Mouse (Mus musculus) testis, postnatal 10 days (tissue): ENCODE measurements around the gene Smarcal1.

Experiments used
- DNase-seq: peaks from one replicate; pipeline ENCODE4 v3.0.0; 2021; ENCODE audit warnings: low spot score

Smarcal1 gene

DNA sequence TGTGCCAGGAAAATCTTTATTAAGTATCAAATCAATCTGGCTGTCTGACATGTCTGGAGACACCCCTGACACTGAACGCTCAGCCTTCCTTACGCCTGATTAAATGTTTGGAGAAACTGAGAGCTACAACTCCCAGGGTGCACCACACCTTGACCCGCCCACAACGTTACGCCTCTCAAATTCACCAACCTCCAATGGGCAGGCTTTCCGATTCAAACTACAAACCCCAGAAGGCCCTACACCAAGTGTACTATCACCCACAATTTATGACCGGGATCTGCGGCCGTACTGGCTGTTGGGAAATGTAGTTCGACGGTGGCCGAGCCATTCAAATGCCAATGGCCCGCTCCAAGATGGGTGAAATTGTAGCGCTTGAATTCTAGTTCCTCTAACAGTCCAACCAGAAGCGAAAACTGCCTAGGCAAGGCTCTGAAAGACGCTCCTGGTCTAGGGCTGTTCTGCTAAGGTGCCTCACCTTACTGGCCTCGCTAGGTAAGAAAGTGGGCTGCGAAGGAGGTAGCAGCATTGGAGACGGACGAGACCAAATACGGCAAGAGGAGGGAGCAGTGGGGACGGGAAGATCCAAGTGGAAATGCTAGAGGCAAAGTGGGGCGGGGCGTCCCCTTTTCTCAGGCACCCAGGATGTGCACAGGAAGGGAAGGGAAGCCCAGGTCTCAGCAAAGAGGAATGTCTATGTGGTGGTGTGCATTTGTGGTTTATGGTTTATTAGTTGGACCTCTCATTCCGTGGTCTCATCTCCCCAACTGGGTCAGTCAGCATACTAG, at the start of gene Smarcal1:
Smarcal1 (plus strand) TSS at position 305 of the 785 bp plus-strand sequence.
- DNase-seq, result peak; percentile 89

DNA sequence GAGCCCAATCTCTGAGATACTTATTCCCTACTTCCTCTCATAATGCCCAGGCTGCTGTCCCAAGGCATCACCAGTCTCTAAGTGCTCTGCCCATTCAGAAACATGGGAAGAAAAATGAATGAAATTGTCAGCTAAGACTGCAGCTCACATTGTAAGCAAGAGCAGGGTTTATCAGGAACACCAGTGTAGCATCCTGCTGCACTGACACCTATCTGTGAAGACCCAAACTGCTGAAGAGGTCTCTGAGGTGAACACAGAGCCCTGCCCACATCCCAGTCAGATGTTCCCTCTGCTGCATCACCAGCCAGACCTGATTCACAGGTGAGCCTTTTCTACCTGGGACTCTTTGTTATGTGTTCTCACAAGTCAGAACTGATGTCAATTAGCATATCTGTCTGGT, 49.6 kb upstream of the Smarcal1 start:
- DNase-seq, result no peak

GRCm38 (mm10) chr1:72535725-72536571, 47.1 kb upstream of the Smarcal1 start:
- DNase-seq, result peak; percentile 48

- DNase-seq, result peak; percentile 89
These were observed 46.3 kb upstream of the Smarcal1 start, which contains the start of gene March4 for GRCm38 (mm10) chr1:72536611-72537351. Gene March4 (minus strand): TSS chr1:72536930.

GRCm38 (mm10) chr1:72538266-72538665, 44.8 kb upstream of the Smarcal1 start:
- DNase-seq, result no peak

- no peak for DNase-seq
These were observed 32.7 kb upstream of the Smarcal1 start for GRCm38 (mm10) chr1:72550317-72550716.

DNA sequence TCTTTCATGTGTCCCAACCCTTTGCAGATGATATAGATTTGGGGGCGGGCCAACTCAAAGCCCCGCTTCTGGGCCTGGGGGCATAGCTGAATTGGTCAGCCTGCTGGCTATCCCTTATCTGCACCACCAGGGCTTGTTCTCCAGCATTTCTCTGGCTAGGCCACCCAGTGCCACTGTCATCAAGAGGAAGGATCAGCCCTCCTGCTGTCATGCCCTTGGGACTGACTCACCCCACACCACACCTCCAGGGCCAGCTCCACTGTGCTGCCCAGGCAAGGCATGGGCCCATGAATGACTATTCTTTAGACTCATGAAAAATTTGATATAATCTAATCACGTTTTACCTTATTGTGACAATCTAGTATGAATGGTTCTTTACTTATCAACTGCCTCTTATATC, 26.6 kb upstream of the Smarcal1 start:
- no peak for DNase-seq

- no peak for DNase-seq
These were observed 24.4 kb upstream of the Smarcal1 start for GRCm38 (mm10) chr1:72558625-72559024.

DNA sequence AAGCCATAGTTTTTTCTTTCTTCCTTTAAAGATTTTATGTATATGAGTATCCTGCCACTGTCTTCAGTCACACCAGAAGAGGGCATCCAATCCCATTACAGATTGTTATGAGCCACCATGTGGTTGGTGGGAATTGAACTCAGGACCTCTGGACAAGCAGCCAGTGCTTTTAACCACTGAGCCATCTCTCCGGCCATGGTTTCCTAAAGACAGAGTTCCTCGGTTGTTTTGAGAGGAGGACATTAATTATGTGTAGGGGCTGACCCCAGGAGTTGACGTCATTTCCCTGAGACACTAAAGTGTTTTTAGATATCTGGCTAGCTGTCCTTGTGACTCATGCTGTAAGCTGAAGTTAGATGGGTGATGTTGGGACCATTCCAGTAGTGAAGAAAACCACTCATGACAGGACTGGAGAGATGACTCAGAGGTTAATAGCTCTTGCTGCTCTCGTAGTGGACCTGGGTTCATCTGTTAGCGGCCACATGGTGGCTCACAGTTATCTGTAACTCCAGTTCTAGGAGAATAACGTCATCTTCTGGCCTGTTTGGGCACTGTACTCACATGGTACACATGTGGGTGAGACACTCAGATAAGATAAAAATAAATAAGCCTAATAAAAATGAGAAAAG, 18.6 kb upstream of the Smarcal1 start:
- no peak for DNase-seq

- no peak for DNase-seq
These were observed 16.0 kb upstream of the Smarcal1 start for GRCm38 (mm10) chr1:72567056-72567455.

DNA sequence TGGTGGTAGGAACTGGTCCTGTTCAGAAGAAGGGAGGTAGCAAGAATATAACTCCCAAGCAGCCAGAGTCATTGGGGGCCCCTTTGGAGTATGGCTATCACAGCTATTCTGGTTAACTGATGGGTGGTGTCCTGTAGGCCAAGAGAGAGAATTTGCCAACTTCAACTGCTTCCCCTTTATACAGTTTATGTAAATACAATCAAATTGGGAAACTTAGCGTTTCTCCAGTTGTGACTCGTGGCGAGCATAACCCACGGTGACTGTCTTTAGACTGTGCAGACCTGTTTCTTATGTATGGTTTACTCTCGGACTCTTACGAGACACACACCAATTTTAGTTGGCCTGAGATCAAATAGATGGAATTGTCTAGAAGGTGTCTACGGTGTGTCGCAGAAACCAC, 14.3 kb upstream of the Smarcal1 start:
- no peak for DNase-seq

- no peak for DNase-seq
These were observed 9.0 kb upstream of the Smarcal1 start for GRCm38 (mm10) chr1:72574047-72574446.

DNA sequence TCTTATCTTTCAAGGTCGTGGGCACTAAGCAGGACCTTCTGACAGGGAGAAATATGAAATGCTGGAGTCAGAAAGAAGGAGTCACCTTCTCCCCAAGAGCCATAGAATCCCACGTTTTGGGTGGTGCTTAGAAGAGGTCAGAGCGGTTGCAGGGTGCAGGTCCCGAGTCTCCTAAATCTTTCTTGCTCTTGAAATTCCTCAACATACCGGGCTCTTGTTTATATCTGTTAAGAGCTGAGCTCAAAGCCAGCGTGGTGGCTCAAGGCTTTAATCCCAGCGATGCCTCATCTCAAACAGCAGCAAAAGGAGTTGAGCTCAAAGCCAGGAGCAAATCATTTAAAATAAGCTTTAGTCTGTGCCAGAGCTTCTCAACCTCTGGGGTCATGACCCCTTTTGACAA, 8.4 kb upstream of the Smarcal1 start:
- no peak for DNase-seq

DNA sequence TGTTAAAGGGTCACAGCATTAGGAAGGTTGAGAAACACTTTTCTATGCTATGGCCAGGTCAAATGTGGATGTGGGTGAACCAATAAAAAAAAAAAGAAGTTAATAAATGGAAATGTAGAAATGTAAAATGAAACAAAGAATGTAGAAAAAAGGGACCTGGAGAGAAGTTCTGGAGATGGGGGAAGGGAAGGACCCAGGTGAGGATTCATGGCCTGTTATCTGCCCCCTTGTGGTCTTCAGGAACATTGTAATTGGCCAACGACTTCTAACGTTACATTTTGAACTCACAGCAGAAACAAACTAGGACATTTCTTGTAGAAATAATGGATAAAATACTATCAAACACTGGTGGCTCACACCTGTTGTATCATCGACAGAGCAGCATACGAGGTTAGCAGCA, 7.9 kb upstream of the Smarcal1 start:
- no peak for DNase-seq

DNA sequence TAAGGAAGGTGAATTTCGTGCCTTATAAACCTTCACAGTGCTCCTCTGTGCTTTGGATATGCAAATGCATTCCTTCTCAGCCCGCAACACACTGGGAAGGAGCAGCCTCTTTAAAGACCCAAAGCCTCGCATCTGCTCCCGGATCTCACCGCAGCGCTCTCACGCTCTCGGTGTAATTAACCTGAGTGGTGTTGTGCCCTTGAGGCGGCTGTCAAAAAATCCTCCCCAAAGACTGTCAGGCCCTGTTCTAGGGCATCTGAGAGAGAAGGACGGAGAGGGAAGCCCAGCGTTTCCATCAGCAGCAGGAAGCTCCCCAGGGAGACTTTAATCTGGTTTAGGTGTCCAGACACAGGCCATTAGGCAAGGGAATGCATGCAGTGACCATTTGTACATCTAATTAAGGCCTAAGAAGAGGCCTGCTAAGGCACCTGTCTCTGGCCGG, 5.5 kb upstream of the Smarcal1 start:
- DNase-seq, result no peak

DNA sequence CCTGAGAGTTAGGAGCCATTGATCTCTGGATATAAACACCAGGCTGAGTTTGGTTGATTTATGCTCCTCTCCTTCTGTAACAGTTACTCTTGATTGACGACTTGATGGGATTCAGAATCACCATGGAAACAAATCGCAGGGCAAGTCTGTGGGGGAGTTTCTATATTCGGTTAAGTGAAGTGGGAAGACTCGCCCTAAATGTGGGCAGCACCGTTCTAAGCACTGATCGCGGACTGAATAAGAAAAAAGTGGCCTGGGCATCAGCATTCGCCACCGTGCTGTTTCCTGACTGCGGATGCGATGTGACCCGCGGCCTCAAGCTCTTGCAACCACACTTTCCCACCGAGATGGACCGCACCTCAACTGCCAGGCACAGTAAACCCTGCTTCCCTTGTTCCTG, 4.7 kb upstream of the Smarcal1 start:
- no peak for DNase-seq

- no peak for DNase-seq
These were observed 4.2 kb upstream of the Smarcal1 start for GRCm38 (mm10) chr1:72578806-72579205.

GRCm38 (mm10) chr1:72583906-72584305, 855 bp downstream of the Smarcal1 start:
- DNase-seq, result no peak

- DNase-seq, result no peak
These were observed 3.2 kb downstream of the Smarcal1 start for GRCm38 (mm10) chr1:72585971-72586875.

DNA sequence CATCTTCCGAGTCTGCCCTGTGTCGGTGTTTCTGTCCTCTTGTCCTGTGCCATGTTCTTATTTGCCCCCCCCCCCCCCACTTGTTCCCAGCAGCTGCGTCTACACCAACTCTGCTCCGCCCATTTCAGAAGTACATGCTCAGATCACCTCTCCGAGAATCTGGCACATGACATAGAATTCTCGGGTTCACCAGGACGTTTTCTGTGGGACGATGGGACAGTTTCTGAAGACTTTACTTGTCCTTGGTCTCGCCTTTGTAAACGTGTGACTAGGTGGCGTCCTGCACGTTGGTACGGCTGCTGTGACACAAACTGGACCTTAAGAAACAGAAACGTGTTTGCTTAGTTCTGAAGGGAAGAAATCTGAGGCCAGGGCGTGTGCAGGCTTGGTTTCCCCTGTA, 4.5 kb downstream of the Smarcal1 start:
- no peak for DNase-seq

DNA sequence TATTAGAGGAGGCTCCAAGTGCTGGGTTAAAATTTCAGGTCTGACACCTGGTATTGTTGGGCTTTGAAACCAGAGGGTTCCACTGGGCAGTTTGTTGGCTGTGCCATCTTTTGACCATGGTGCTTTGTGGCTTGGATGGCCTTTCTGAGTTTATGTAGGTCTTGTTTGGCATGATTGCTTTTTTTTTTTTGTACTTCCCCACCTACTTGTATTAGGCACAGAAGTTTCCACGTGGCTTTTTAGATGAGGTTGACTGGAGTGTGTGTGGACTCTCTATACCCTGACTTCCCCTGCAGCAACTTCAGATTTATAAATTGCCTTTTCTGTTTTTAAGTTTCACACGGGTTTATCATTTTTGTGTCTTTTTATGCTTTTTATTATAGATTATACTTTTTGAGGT, 5.7 kb downstream of the Smarcal1 start:
- DNase-seq, result no peak
